In genomic region chr10:21991986-21992833, GRCm38 (mm10) we compare ENCODE assay signal across 8 mouse cellular contexts.
DNase-seq lines count a peak whose midpoint lies in the region; ATAC-seq and TF ChIP-seq lines count a peak whose summit lies in the region.

No protein-coding gene starts in this region.

- H3K9me3 ChIP-seq in heart, embryonic 11.5 days (replicated peaks; ENCODE audit: control insufficient read depth, low read length): no peaks in the 10 kb centered on the region
- no peaks in the 10 kb centered on the region for H3K9me3 ChIP-seq in kidney, embryonic 14.5 days (ENCODE audit: control insufficient read depth, low read length)
- no peaks in the 10 kb centered on the region for H3K9me3 ChIP-seq in lung, embryonic 15.5 days
- H3K9me3 ChIP-seq in neural tube, embryonic 15.5 days (replicated peaks): no peaks in the 10 kb centered on the region

- 0 out of 2 replicates have a peak, but pooled peaks have one; percentile 16 for ATAC-seq in common myeloid progenitor, adult 5-6 weeks (replicated peaks; ENCODE audit: low read depth, poor library complexity, severe bottlenecking)
- no peak for ATAC-seq in heart, embryonic 11.5 days (replicated peaks; ENCODE audit: insufficient number of reproducible peaks, low FRiP score, low TSS enrichment)
- no peak for ATAC-seq in kidney, embryonic 14.5 days (ENCODE audit: low FRiP score, low TSS enrichment)
- ATAC-seq in lung, embryonic 15.5 days (ENCODE audit: borderline replicate concordance, extremely low read depth, low FRiP score, low TSS enrichment): no peak
- ATAC-seq in neural tube, embryonic 15.5 days (ENCODE audit: low FRiP score): no peak

- no peak for TF ChIP-seq CTCF in layer of hippocampus, adult 2 months (conservative IDR thresholded peaks at IDR 0.05)

- peak; percentile 38 to 58 for DNase-seq in layer of hippocampus, adult 2 months (ENCODE audit: low spot score in 2 of 2)
- DNase-seq in layer of hippocampus, postnatal 25 days (ENCODE audit: extremely low spot score in 1 of 2, low spot score in 1 of 2): no peak
- DNase-seq in testis, postnatal 14 days (ENCODE audit: low spot score): no peak

- H3K27ac ChIP-seq in layer of hippocampus, adult 2 months: peak overlapping the region; percentile 99
- peak overlapping the region; percentile 55; the same call in 1 of the 2 replicates for H3K27ac ChIP-seq in heart, embryonic 11.5 days (ENCODE audit: low read depth, low read length)
- H3K27ac ChIP-seq in kidney, embryonic 14.5 days (ENCODE audit: low read depth, low read length): peak overlapping the region; percentile 32; the same call in 1 of the 2 replicates
- peak overlapping the region; percentile 97; the same call in 1 of the 2 replicates for H3K27ac ChIP-seq in lung, embryonic 15.5 days
- H3K27ac ChIP-seq in neural tube, embryonic 15.5 days (replicated peaks): no peak overlapping the region

- H3K27me3 ChIP-seq in heart, embryonic 11.5 days (ENCODE audit: control insufficient read depth, insufficient read depth, low read length): no peaks in the 10 kb centered on the region
- no peaks in the 10 kb centered on the region; the same call in 1 of the 2 replicates for H3K27me3 ChIP-seq in kidney, embryonic 14.5 days (ENCODE audit: control insufficient read depth, insufficient read depth, low read length)
- peaks cover 6% of the 10 kb centered on the region; the same call in 1 of the 2 replicates for H3K27me3 ChIP-seq in lung, embryonic 15.5 days
- peaks cover 6% of the 10 kb centered on the region; the same call in 1 of the 2 replicates for H3K27me3 ChIP-seq in neural tube, embryonic 15.5 days (replicated peaks)

- peak overlapping the region; percentile 85 for H3K4me2 ChIP-seq in heart, embryonic 11.5 days
- peak overlapping the region; percentile 74 for H3K4me2 ChIP-seq in kidney, embryonic 14.5 days (replicated peaks; ENCODE audit: low read depth, low read length)
- peak overlapping the region; percentile 90 for H3K4me2 ChIP-seq in lung, embryonic 15.5 days
- peak overlapping the region; percentile 99 for H3K4me2 ChIP-seq in neural tube, embryonic 15.5 days

- 0 out of 2 replicates have a peak, but pooled peaks cover 4% of the 10 kb centered on the region for H3K4me1 ChIP-seq in heart, embryonic 11.5 days (ENCODE audit: control insufficient read depth, insufficient read depth, low read length)
- H3K4me1 ChIP-seq in kidney, embryonic 14.5 days (ENCODE audit: control insufficient read depth, insufficient read depth, low read length): peaks cover 15% of the 10 kb centered on the region
- H3K4me1 ChIP-seq in lung, embryonic 15.5 days: peaks cover 23% of the 10 kb centered on the region
- H3K4me1 ChIP-seq in neural tube, embryonic 15.5 days: peaks cover 31% of the 10 kb centered on the region

- H3K4me3 ChIP-seq in layer of hippocampus, adult 2 months: peak overlapping the region; percentile 97
- peak overlapping the region; percentile 59 for H3K4me3 ChIP-seq in heart, embryonic 11.5 days (ENCODE audit: low read depth, low read length)
- peak overlapping the region; percentile 55 for H3K4me3 ChIP-seq in kidney, embryonic 14.5 days (ENCODE audit: low read length)
- peak overlapping the region; percentile 59 for H3K4me3 ChIP-seq in lung, embryonic 15.5 days
- peak overlapping the region; percentile 73; the same call in 1 of the 2 replicates for H3K4me3 ChIP-seq in neural tube, embryonic 15.5 days (replicated peaks)

- H3K9ac ChIP-seq in heart, embryonic 11.5 days (ENCODE audit: low read depth, low read length): peak overlapping the region; percentile 47; the same call in 1 of the 2 replicates
- peak overlapping the region; percentile 44; the same call in 1 of the 2 replicates for H3K9ac ChIP-seq in kidney, embryonic 14.5 days (ENCODE audit: low read depth, low read length)
- 0 out of 2 replicates have a peak overlapping the region, but pooled peaks have one; percentile 4 for H3K9ac ChIP-seq in lung, embryonic 15.5 days
- H3K9ac ChIP-seq in neural tube, embryonic 15.5 days (replicated peaks): no peak overlapping the region

- no peaks in the 10 kb centered on the region for H3K36me3 ChIP-seq in heart, embryonic 11.5 days (ENCODE audit: control insufficient read depth, insufficient read depth, low read length)
- H3K36me3 ChIP-seq in kidney, embryonic 14.5 days (ENCODE audit: control insufficient read depth, insufficient read depth, low read length): peaks cover 7% of the 10 kb centered on the region; the same call in 1 of the 2 replicates
- 0 out of 2 replicates have a peak, but pooled peaks cover 6% of the 10 kb centered on the region for H3K36me3 ChIP-seq in lung, embryonic 15.5 days
- H3K36me3 ChIP-seq in neural tube, embryonic 15.5 days: peaks cover 9% of the 10 kb centered on the region

- 19% methylated on average over 17 of the region's 17 CpGs for WGBS in heart, embryonic 11.5 days (ENCODE audit: insufficient replicate concordance)
- 19% methylated on average over 17 of the region's 17 CpGs for WGBS in kidney, embryonic 14.5 days
- 18% methylated on average over 17 of the region's 17 CpGs for WGBS in lung, embryonic 15.5 days
- 20% methylated on average over 17 of the region's 17 CpGs for WGBS in neural tube, embryonic 15.5 days

Comparison
In these comparisons a context has a peak if more than half of its experiments do, and no peak if none do; other contexts are left out.
1. DNase-seq: peak in layer of hippocampus, adult 2 months (2 of 2); none in layer of hippocampus, postnatal 25 days (0 of 2) and testis, postnatal 14 days (single experiment).
2. Peak in every context shown above with its lines, with median percentiles within 50 percentile points of each other: H3K4me3 ChIP-seq and H3K4me2 ChIP-seq.